Mouse (Mus musculus) heart, embryonic 16.5 days (tissue): ENCODE data around the gene Hck. TPM values are rescaled to one million over a fixed set of nuclear protein-coding genes. Genes with fewer than 3 reads are reported as not detected.
A peak's percentile ranks its signal among the peaks of the same experiment; 100 is the strongest.

Source experiments
- ATAC-seq: fragments of 200-750 bp; cut with Nextera tagmentation; replicated peaks from 2 replicates; pipeline ENCODE4 v1.8.0; 2017; ENCODE audit warnings: moderate number of reproducible peaks; ENCODE audit not compliant: insufficient read depth, low FRiP score; ENCODE audit errors: extremely low read depth
- H3K27ac ChIP-seq: fragments of 300-500 bp; sonication (generic); 2 replicates; pipeline ENCODE4 v1.5.1; 2014; ENCODE audit warnings: mild to moderate bottlenecking, low read length, control low read depth, moderate library complexity
- H3K27me3 ChIP-seq: fragments of 300-500 bp; sonication (generic); 2 replicates; pipeline ENCODE4 v1.6.1; 2014; ENCODE audit warnings: low read length, mixed read lengths; ENCODE audit not compliant: control insufficient read depth, insufficient read depth
- H3K36me3 ChIP-seq: fragments of 300-500 bp; sonication (generic); 2 replicates; pipeline ENCODE4 v1.6.1; 2014; ENCODE audit not compliant: control insufficient read depth, insufficient read depth
- H3K4me1 ChIP-seq: fragments of 300-500 bp; sonication (generic); 2 replicates; pipeline ENCODE4 v1.6.1; 2014; ENCODE audit warnings: low read length, mixed read lengths; ENCODE audit not compliant: control insufficient read depth, insufficient read depth
- H3K4me2 ChIP-seq: fragments of 300-500 bp; sonication (generic); 2 replicates; pipeline ENCODE4 v1.6.1; 2014; ENCODE audit warnings: low read depth, mild to moderate bottlenecking, control low read depth, low read length
- H3K4me3 ChIP-seq: fragments of 300-500 bp; sonication (generic); 2 replicates; pipeline ENCODE4 v1.5.1; 2014; ENCODE audit warnings: mild to moderate bottlenecking, control low read depth, low read length
- H3K9ac ChIP-seq: fragments of 300-500 bp; sonication (generic); 2 replicates; pipeline ENCODE4 v1.6.1; 2014; ENCODE audit warnings: low read length, control low read depth
- H3K9me3 ChIP-seq: fragments of 300-500 bp; sonication (generic); replicated peaks from 2 replicates; pipeline ENCODE4 v1.6.1; 2016; ENCODE audit warnings: low read length; ENCODE audit not compliant: control insufficient read depth
- WGBS: fragments of 180-500 bp; shearing (Covaris S2); extraction: QIAGEN DNeasy Blood & Tissue Kit; methylation state at CpG from one replicate; pipeline ENCODE4 v1.1.7; 2014; 5-methylcytosine and 5-hydroxymethylcytosine counted together
- polyA plus RNA-seq: library from polyadenylated mRNA; unstranded; fragments of >200 nt; fragmentation: Nextera tagmentation; extraction: Ambion mirVana; gene quantifications from 2 replicates; pipeline ENCODE4 v1.2.1, GENCODE M21; 2015

The Hck gene
- polyA plus RNA-seq, 1 experiment from 2014 or later = 3.1 TPM

- Histone ChIP-seq H3K9ac (no peak overlapping the region), H3K4me3 (no peak overlapping the region), H3K36me3 (no peaks in the 10 kb centered on the region), H3K4me2 (no peak overlapping the region), H3K4me1 (peaks cover 9% of the 10 kb centered on the region), H3K9me3 (no peaks in the 10 kb centered on the region), H3K27me3 (peaks cover 7% of the 10 kb centered on the region), H3K27ac (no peak overlapping the region)
- no peak for ATAC-seq
- WGBS = 76% methylated on average over 7 of the region's 7 CpGs
Measured at GRCm38 (mm10) chr2:153139158-153139557, 30.9 kb downstream of the Hck start.

GRCm38 (mm10) chr2:153139996-153140613 is 31.8 kb downstream of the Hck start:
- peak; percentile 91 for ATAC-seq
- Histone ChIP-seq H3K9me3 (no peaks in the 10 kb centered on the region), H3K4me1 (peaks cover 9% of the 10 kb centered on the region), H3K27ac (peak overlapping the region; percentile 85), H3K4me2 (peak overlapping the region; percentile 20), H3K36me3 (no peaks in the 10 kb centered on the region), H3K9ac (no peak overlapping the region), H3K27me3 (peaks cover 10% of the 10 kb centered on the region), H3K4me3 (no peak overlapping the region)
- WGBS = 11% methylated on average over 9 of the region's 9 CpGs

GRCm38 (mm10) chr2:153142620-153143199 is 34.4 kb downstream of the Hck start:
- no peak for ATAC-seq
- Histone ChIP-seq H3K9me3 (no peaks in the 10 kb centered on the region), H3K4me1 (peaks cover 9% of the 10 kb centered on the region), H3K27ac (no peak overlapping the region), H3K36me3 (no peaks in the 10 kb centered on the region), H3K9ac (no peak overlapping the region), H3K4me3 (no peak overlapping the region), H3K27me3 (peaks cover 10% of the 10 kb centered on the region), H3K4me2 (0 out of 2 replicates have a peak overlapping the region, but pooled peaks have one; percentile 3)
- 22% methylated on average over 10 of the region's 10 CpGs for WGBS

DNA sequence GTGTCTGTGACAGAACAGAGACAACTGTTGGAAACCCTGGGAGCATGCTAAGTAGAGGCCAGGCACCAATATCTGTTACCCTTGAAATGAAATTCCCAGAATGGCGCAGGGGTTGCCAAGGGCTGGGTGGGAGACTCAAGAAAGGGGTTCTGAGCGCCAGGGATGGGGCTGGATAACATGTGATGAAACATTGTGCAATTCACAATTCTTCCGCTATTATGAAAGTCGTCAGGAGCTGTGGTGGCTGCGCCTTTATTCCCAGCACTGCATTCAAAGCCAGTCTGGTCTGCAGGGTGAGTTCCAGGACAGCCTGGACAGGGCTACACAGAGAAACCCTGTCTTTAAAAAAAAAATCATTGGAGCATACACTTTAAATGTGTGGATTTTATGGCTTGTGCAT is 37.1 kb downstream of the Hck start:
- Histone ChIP-seq H3K27ac (no peak overlapping the region), H3K27me3 (peaks cover 10% of the 10 kb centered on the region), H3K4me2 (no peak overlapping the region), H3K4me1 (peaks cover 2% of the 10 kb centered on the region; the same call in 1 of the 2 replicates), H3K9me3 (no peaks in the 10 kb centered on the region), H3K36me3 (no peaks in the 10 kb centered on the region), H3K4me3 (no peak overlapping the region), H3K9ac (no peak overlapping the region)
- no peak for ATAC-seq
- 66% methylated on average over 5 of the region's 5 CpGs for WGBS

DNA sequence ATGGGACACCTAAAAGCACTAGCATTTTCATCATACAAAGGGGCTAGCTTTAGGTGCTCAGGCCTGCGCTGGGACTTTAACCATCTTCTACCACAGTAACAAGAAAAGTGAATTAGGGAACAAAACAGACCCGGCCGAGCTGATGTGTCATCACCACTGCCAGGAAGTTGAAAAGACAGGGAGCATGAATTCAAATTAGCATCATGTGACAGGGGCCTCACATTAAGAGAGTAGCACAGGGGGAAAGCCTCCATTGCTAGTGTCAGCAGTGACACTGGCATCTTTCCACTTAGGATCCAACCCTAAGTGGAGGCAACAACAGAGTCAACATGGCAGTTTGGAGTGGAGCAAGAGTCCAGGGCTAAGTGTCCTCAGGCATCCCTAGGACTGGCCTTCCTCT is 39.0 kb downstream of the Hck start:
- Histone ChIP-seq H3K36me3 (no peaks in the 10 kb centered on the region), H3K9me3 (no peaks in the 10 kb centered on the region), H3K27me3 (peaks cover 10% of the 10 kb centered on the region), H3K9ac (no peak overlapping the region), H3K4me3 (no peak overlapping the region), H3K27ac (no peak overlapping the region), H3K4me2 (no peak overlapping the region), H3K4me1 (0 out of 2 replicates have a peak, but pooled peaks cover 2% of the 10 kb centered on the region)
- no peak for ATAC-seq
- WGBS = 75% methylated on average over 3 of the region's 3 CpGs

DNA sequence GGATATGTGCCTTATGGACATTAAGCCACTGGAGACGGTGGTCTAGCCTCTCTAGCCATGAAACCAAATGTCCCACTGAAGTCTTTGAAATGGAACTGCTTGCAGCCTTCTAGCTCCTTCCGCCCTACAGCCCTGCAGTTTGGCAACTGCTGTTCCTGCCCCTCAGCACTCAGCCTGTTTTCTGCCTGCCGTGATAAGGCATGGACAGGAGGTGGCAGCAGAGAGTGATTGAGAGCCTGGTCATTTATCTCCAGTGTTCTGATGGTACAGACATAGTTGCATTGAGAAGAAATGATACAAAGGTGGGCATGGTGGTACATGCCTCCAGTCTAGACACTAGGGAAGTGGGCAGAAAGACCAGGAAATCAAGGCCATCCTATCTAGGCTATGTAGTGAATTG is 39.4 kb downstream of the Hck start:
- no peak for ATAC-seq

DNA sequence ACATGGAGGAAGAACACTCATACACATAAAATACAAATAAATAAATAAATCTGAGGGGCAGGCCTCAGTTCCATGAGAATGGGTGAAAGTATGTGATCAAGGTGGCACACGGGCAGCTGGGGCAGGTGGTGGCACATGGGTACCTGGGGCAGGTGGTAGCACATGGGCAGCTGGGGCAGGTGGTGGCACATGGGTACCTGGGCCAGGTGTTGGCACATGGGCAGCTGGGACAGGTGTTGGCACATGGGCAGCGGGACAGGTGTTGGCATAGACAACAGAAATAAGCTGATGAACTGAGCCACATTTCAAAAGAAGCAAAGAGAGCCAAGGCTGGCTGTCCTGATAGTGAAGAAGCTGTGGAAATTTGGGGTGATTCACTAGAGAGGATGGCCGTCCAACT is 41.5 kb downstream of the Hck start:
- Histone ChIP-seq H3K27me3 (no peaks in the 10 kb centered on the region; the same call in 1 of the 2 replicates), H3K4me1 (no peaks in the 10 kb centered on the region), H3K9ac (no peak overlapping the region), H3K9me3 (no peaks in the 10 kb centered on the region), H3K4me2 (no peak overlapping the region), H3K4me3 (no peak overlapping the region), H3K36me3 (no peaks in the 10 kb centered on the region), H3K27ac (no peak overlapping the region)
- 73% methylated on average over 3 of the region's 3 CpGs for WGBS
- ATAC-seq = no peak

More for the DNA sequence above, 39.4 kb downstream of the Hck start:
- WGBS = 16% methylated on average over 3 of the region's 3 CpGs
- H3K4me3 ChIP-seq = no peak overlapping the region
- H3K4me2 ChIP-seq = no peak overlapping the region
- no peaks in the 10 kb centered on the region for H3K36me3 ChIP-seq
- no peak overlapping the region for H3K9ac ChIP-seq
- H3K27ac ChIP-seq = no peak overlapping the region
- peaks cover 8% of the 10 kb centered on the region for H3K27me3 ChIP-seq
- no peaks in the 10 kb centered on the region for H3K9me3 ChIP-seq
- no peaks in the 10 kb centered on the region for H3K4me1 ChIP-seq

DNA sequence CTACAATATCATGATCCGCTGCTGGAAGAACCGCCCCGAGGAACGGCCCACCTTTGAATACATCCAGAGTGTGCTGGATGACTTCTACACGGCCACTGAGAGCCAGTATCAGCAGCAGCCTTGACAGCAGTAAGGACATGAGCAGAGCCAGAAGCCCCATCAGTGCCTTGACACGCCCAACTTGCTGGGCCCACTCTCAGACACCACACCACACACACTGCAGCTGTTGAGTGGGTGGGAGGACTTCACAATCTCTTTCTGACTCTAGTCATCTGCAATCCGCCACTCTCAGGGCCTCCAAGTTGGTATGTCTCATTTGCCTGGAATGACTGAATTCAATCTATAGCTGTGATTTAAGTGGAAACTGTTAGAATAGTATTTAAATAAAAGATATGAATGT is 42.8 kb downstream of the Hck start:
- Histone ChIP-seq H3K4me3 (no peak overlapping the region), H3K27me3 (no peaks in the 10 kb centered on the region), H3K36me3 (no peaks in the 10 kb centered on the region), H3K9ac (no peak overlapping the region), H3K4me2 (no peak overlapping the region), H3K4me1 (no peaks in the 10 kb centered on the region), H3K27ac (no peak overlapping the region), H3K9me3 (no peaks in the 10 kb centered on the region)
- ATAC-seq = no peak
- 37% methylated on average over 7 of the region's 7 CpGs for WGBS

GRCm38 (mm10) chr2:153151926-153152665 is 43.8 kb downstream of the Hck start:
- H3K9me3 ChIP-seq = no peaks in the 10 kb centered on the region
- no peak overlapping the region for H3K27ac ChIP-seq
- H3K36me3 ChIP-seq = no peaks in the 10 kb centered on the region
- WGBS = 58% methylated on average over 8 of the region's 8 CpGs
- H3K4me3 ChIP-seq = no peak overlapping the region
- no peak overlapping the region for H3K4me2 ChIP-seq
- no peaks in the 10 kb centered on the region for H3K4me1 ChIP-seq
- H3K9ac ChIP-seq = no peak overlapping the region
- no peak for ATAC-seq
- no peaks in the 10 kb centered on the region for H3K27me3 ChIP-seq
